Comparison of ENCODE assay signal across 10 mouse cellular contexts in genomic region chr6:86547880-86548367, GRCm38 (mm10). TPM values are rescaled to one million over a fixed set of nuclear protein-coding genes. Genes with fewer than 3 reads are reported as not detected.
DNase-seq lines count a peak whose midpoint lies in the region; ATAC-seq lines count a peak whose summit lies in the region.
"Had no signal": no experiment of that assay in that cellular context is flagged by ENCODE, and none has a peak within 500 bp of the region (broad histone marks: within the 10 kb centered on the region; RNA-seq: fewer than 3 reads in every experiment).

No protein-coding gene starts in this region.

- peak; percentile 15 for DNase-seq in urinary bladder, postnatal 14 days (ENCODE audit: low spot score)
- DNase-seq in urinary bladder, postnatal 4 days (ENCODE audit: low spot score in 2 of 2) = no peak
- DNase-seq in kidney, adult 18-20 months = peak; percentile 41
- DNase-seq in cerebellum, postnatal 25 days = no peak
- DNase-seq in B cell, adult 2 months = no peak
- no peak for DNase-seq in ovary, postnatal 36 days (ENCODE audit: low spot score)

- H3K9me3 ChIP-seq in lung, embryonic 16.5 days (ENCODE audit: control insufficient read depth, low read length) = no peaks in the 10 kb centered on the region
- no peaks in the 10 kb centered on the region for H3K9me3 ChIP-seq in midbrain, embryonic 13.5 days
- H3K9me3 ChIP-seq: hindbrain, embryonic 15.5 days had no signal

- H3K27me3 ChIP-seq in lung, embryonic 16.5 days (ENCODE audit: control insufficient read depth, insufficient read depth, low read depth, low read length) = no peaks in the 10 kb centered on the region
- no peaks in the 10 kb centered on the region for H3K27me3 ChIP-seq in midbrain, embryonic 13.5 days
- H3K27me3 ChIP-seq: hindbrain, embryonic 15.5 days; Patski had no signal

- peak; percentile 87 for ATAC-seq in lung, embryonic 16.5 days (ENCODE audit: low read depth)
- ATAC-seq in midbrain, embryonic 13.5 days = no peak
- ATAC-seq: Patski had no signal

- no peak overlapping the region for H3K4me2 ChIP-seq in lung, embryonic 16.5 days (ENCODE audit: low read depth, low read length)
- H3K4me2 ChIP-seq in midbrain, embryonic 13.5 days (replicated peaks) = no peak overlapping the region
- H3K4me2 ChIP-seq: hindbrain, embryonic 15.5 days had no signal

- H3K9ac ChIP-seq in lung, embryonic 16.5 days (ENCODE audit: low read length) = no peak overlapping the region
- H3K9ac ChIP-seq in midbrain, embryonic 13.5 days (replicated peaks) = no peak overlapping the region
- H3K9ac ChIP-seq: hindbrain, embryonic 15.5 days had no signal

- no peak overlapping the region for H3K4me3 ChIP-seq in lung, embryonic 16.5 days (ENCODE audit: low read length)
- no peak overlapping the region for H3K4me3 ChIP-seq in midbrain, embryonic 13.5 days (replicated peaks)
- H3K4me3 ChIP-seq: hindbrain, embryonic 15.5 days had no signal

- 39% methylated on average over 8 of the region's 8 CpGs for WGBS in lung, embryonic 16.5 days
- 96% methylated on average over 8 of the region's 8 CpGs for WGBS in midbrain, embryonic 13.5 days

- H3K4me1 ChIP-seq in lung, embryonic 16.5 days (replicated peaks; ENCODE audit: control insufficient read depth, insufficient read depth, low read length) = no peaks in the 10 kb centered on the region
- H3K4me1 ChIP-seq in midbrain, embryonic 13.5 days (replicated peaks) = no peaks in the 10 kb centered on the region
- H3K4me1 ChIP-seq: hindbrain, embryonic 15.5 days had no signal

- H3K27ac ChIP-seq in lung, embryonic 16.5 days (ENCODE audit: low read length) = peak overlapping the region; percentile 58
- no peak overlapping the region for H3K27ac ChIP-seq in midbrain, embryonic 13.5 days
- H3K27ac ChIP-seq: hindbrain, embryonic 15.5 days had no signal

- H3K36me3 ChIP-seq in lung, embryonic 16.5 days (ENCODE audit: control insufficient read depth, insufficient read depth, low read length) = peaks cover 10% of the 10 kb centered on the region; the same call in 1 of the 2 replicates
- peaks cover 81% of the 10 kb centered on the region for H3K36me3 ChIP-seq in midbrain, embryonic 13.5 days

RNA-seq across cellular contexts. Expression of gene Pcbp1, which starts 21.8 kb away (rescaled TPM):
- 168 and 192 TPM in 2 replicates for polyA plus RNA-seq in lung, embryonic 16.5 days (2015; fragmentation: Nextera tagmentation; extraction: Ambion mirVana)
- polyA plus RNA-seq in midbrain, embryonic 13.5 days (2015; fragmentation: Nextera tagmentation; extraction: Ambion mirVana) = 246 and 342 TPM in 2 replicates

Comparison
In these comparisons a context has a peak if more than half of its experiments do, and no peak if none do; other contexts are left out.
1. DNase-seq: peak in urinary bladder, postnatal 14 days (single experiment) and kidney, adult 18-20 months (single experiment); none in urinary bladder, postnatal 4 days (0 of 2), cerebellum, postnatal 25 days (0 of 2), B cell, adult 2 months (0 of 2) and ovary, postnatal 36 days (single experiment).